17 mouse cellular contexts compared by ENCODE assay signal in the genomic region with DNA sequence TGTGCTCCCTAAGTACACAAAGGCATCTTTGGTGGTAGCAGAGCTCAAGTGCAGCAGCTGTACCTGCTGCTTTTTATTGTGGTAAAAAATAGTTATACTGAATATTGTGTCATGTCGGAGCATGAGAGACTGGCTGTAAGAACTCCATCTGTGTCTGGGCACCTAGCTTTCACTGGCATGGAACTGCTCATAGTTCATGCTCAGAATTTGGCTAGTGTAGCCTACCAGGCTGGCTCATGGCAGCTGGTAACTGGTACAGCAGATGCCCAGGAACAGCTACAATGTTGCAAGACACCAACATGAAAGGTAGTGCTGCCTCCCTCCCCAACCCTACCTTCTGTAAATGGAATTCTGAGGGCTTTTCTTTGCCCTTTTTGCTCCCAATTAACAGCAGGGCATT. TPM values are rescaled to one million over a fixed set of nuclear protein-coding genes. Genes with fewer than 3 reads are reported as not detected.
A peak's percentile ranks its signal among the peaks of the same experiment; 100 is the strongest.
DNase-seq lines count a peak whose midpoint lies in the region; ATAC-seq and TF ChIP-seq lines count a peak whose summit lies in the region.
"Had no signal": no experiment of that assay in that cellular context is flagged by ENCODE, and none has a peak within 500 bp of the region (broad histone marks: within the 10 kb centered on the region; RNA-seq: fewer than 3 reads in every experiment).

No protein-coding gene starts in this region.

- 0 out of 2 replicates have a peak, but pooled peaks have one; percentile 25 for ATAC-seq in forebrain, postnatal 0 days
- ATAC-seq in forebrain, embryonic 11.5 days (replicated peaks; ENCODE audit: low FRiP score), result no peak
- ATAC-seq: hindbrain, embryonic 16.5 days had no signal

- 0 out of 2 replicates have a peak, but pooled peaks cover 3% of the 10 kb centered on the region for H3K36me3 ChIP-seq in forebrain, postnatal 0 days (ENCODE audit: insufficient read depth)
- no peaks in the 10 kb centered on the region for H3K36me3 ChIP-seq in forebrain, embryonic 11.5 days (ENCODE audit: control insufficient read depth, insufficient read depth, low read length)
- H3K36me3 ChIP-seq in E14TG2a.4 (ENCODE audit: insufficient read depth, low read length), result peaks cover 46% of the 10 kb centered on the region

- no peak for TF ChIP-seq CTCF in forebrain, postnatal 0 days (IDR thresholded peaks at IDR 0.05; ENCODE audit: low read depth)
- TF ChIP-seq CTCF in E14TG2a.4 (conservative IDR thresholded peaks at IDR 0.05; ENCODE audit: low read length), result no peak
- TF ChIP-seq CTCF in cerebellum, adult 2 months (IDR thresholded peaks at IDR 0.05; ENCODE audit: borderline replicate concordance, insufficient read depth, low read depth, low read length), result no peak

- WGBS in forebrain, postnatal 0 days, result 59% methylated on average over 1 of the region's 1 CpGs
- 94% methylated on average over 1 of the region's 1 CpGs for WGBS in forebrain, embryonic 11.5 days
- 24% methylated on average over 1 of the region's 1 CpGs for WGBS in cerebellum, adult 2 months

- no peaks in the 10 kb centered on the region for H3K27me3 ChIP-seq in forebrain, postnatal 0 days (ENCODE audit: insufficient read depth, low read length)
- H3K27me3 ChIP-seq in forebrain, embryonic 11.5 days (ENCODE audit: control insufficient read depth, insufficient read depth, low read length), result no peaks in the 10 kb centered on the region
- no peaks in the 10 kb centered on the region for H3K27me3 ChIP-seq in E14TG2a.4 (ENCODE audit: insufficient read depth, low read length)
- no peaks in the 10 kb centered on the region for H3K27me3 ChIP-seq in cerebellum, adult 2 months (ENCODE audit: control insufficient read depth, insufficient read depth, low read length)
- H3K27me3 ChIP-seq: megakaryocyte, embryonic 14.5 days had no signal

- H3K4me2 ChIP-seq in forebrain, postnatal 0 days (ENCODE audit: low read depth), result no peak overlapping the region
- no peak overlapping the region for H3K4me2 ChIP-seq in forebrain, embryonic 11.5 days (ENCODE audit: low read depth, low read length, severe bottlenecking)
- H3K4me2 ChIP-seq: heart, embryonic 11.5 days had no signal

- H3K9me3 ChIP-seq in forebrain, postnatal 0 days (ENCODE audit: low read length), result no peaks in the 10 kb centered on the region
- H3K9me3 ChIP-seq in forebrain, embryonic 11.5 days (ENCODE audit: control insufficient read depth, low read length), result no peaks in the 10 kb centered on the region
- no peaks in the 10 kb centered on the region for H3K9me3 ChIP-seq in E14TG2a.4 (ENCODE audit: low read length)
- H3K9me3 ChIP-seq: embryonic facial prominence, embryonic 10.5 days; megakaryocyte, embryonic 14.5 days had no signal

- TF ChIP-seq POLR2A in cerebellum, adult 2 months (IDR thresholded peaks at IDR 0.05; ENCODE audit: borderline replicate concordance, insufficient read depth, low read length), result no peak

- no peaks in the 10 kb centered on the region; the same call in 1 of the 2 replicates for H3K4me1 ChIP-seq in forebrain, postnatal 0 days (ENCODE audit: insufficient read depth)
- H3K4me1 ChIP-seq in forebrain, embryonic 11.5 days (replicated peaks; ENCODE audit: control insufficient read depth, insufficient read depth, low read length), result no peaks in the 10 kb centered on the region
- peaks cover 75% of the 10 kb centered on the region for H3K4me1 ChIP-seq in E14TG2a.4 (replicated peaks; ENCODE audit: low read depth, low read length)
- H3K4me1 ChIP-seq in cerebellum, adult 2 months (ENCODE audit: control insufficient read depth, insufficient read depth, low read length), result peaks cover 20% of the 10 kb centered on the region

- no peak overlapping the region for H3K9ac ChIP-seq in forebrain, postnatal 0 days
- H3K9ac ChIP-seq in forebrain, embryonic 11.5 days (ENCODE audit: low read length), result no peak overlapping the region

- peak; percentile 17 for DNase-seq in forebrain, postnatal 0 days
- DNase-seq in forebrain, embryonic 11.5 days (ENCODE audit: low spot score), result no peak
- peak; percentile 34 to 60 for DNase-seq in cerebellum, adult 2 months
- peak; percentile 31 to 44 for DNase-seq in layer of hippocampus, adult 8-10 months (ENCODE audit: low spot score in 2 of 2)
- no peak for DNase-seq in urinary bladder, adult 2 months (ENCODE audit: low spot score)
- no peak for DNase-seq in spleen, postnatal 4 days (ENCODE audit: low spot score in 2 of 2)
- DNase-seq: adrenal gland, postnatal 14 days; gastrocnemius, postnatal 36 days; kidney, adult 2 months; kidney, postnatal 36 days; lung, postnatal 10 days; thymus, postnatal 4 days had no signal

- H3K4me3 ChIP-seq in forebrain, postnatal 0 days (ENCODE audit: low read depth, low read length), result no peak overlapping the region
- H3K4me3 ChIP-seq in forebrain, embryonic 11.5 days (ENCODE audit: low read depth, low read length), result no peak overlapping the region
- peak overlapping the region; percentile 90 for H3K4me3 ChIP-seq in E14TG2a.4 (replicated peaks; ENCODE audit: low read length)
- H3K4me3 ChIP-seq in cerebellum, adult 2 months (replicated peaks; ENCODE audit: insufficient read depth, low read depth, low read length), result no peak overlapping the region
- H3K4me3 ChIP-seq: embryonic facial prominence, embryonic 10.5 days; megakaryocyte, embryonic 14.5 days had no signal

- H3K27ac ChIP-seq in forebrain, postnatal 0 days (ENCODE audit: low read depth, low read length), result no peak overlapping the region
- H3K27ac ChIP-seq in forebrain, embryonic 11.5 days (ENCODE audit: low read depth, low read length), result no peak overlapping the region
- no peak overlapping the region for H3K27ac ChIP-seq in cerebellum, adult 2 months (ENCODE audit: insufficient read depth, low read length)
- H3K27ac ChIP-seq: embryonic facial prominence, embryonic 10.5 days had no signal

RNA-seq across cellular contexts. Expression of gene Top1, which starts 9.9 kb away (rescaled TPM):
- total RNA-seq in forebrain, postnatal 0 days (2014; rRNA removed), result 42.5 and 56.7 TPM in 2 replicates
- polyA plus RNA-seq in forebrain, postnatal 0 days (2015; fragmentation: Nextera tagmentation; extraction: Ambion mirVana), result 35.4 and 46.1 TPM in 2 replicates
- polyA plus RNA-seq in forebrain, embryonic 11.5 days (2014; fragmentation: Nextera tagmentation; extraction: Ambion mirVana), result 118 and 140 TPM in 2 replicates
- 29.1 and 29.4 TPM in 2 replicates for polyA plus RNA-seq in cerebellum, adult 2 months (2012; rRNA removed)
- 10 to 100 TPM; 66.7 to 86.7 (median 78.4) TPM for total RNA-seq in layer of hippocampus, adult 8-10 months (2022)
- 23.6 and 30.7 TPM in 2 replicates for polyA plus RNA-seq in urinary bladder, adult 2 months (2012; rRNA removed)

Comparison
In these comparisons a context has a peak if more than half of its experiments do, and no peak if none do; other contexts are left out.
1. DNase-seq: peak in forebrain, postnatal 0 days (single experiment), cerebellum, adult 2 months (2 of 2) and layer of hippocampus, adult 8-10 months (2 of 2); none in forebrain, embryonic 11.5 days (single experiment), urinary bladder, adult 2 months (single experiment) and spleen, postnatal 4 days (0 of 2).